Mouse (Mus musculus) kidney, adult 2 months (tissue): ENCODE data around the gene Lrit2. TPM values are rescaled to one million over a fixed set of nuclear protein-coding genes. Genes with fewer than 3 reads are reported as not detected.

Experiments used
- DNase-seq: peaks from one replicate; pipeline ENCODE4 v3.0.0; 2021
- H3K27ac ChIP-seq: fragments of 200-500 bp; 2 replicates; pipeline ENCODE4 v1.5.1; 2012; ENCODE audit warnings: low read depth, low read length, control low read depth, inconsistent platforms; ENCODE audit not compliant: insufficient read depth
- H3K27me3 ChIP-seq: fragments of 200-500 bp; replicated peaks from 2 replicates; pipeline ENCODE4 v1.6.1; 2012; ENCODE audit warnings: mild to moderate bottlenecking, moderate library complexity, low read length, inconsistent platforms; ENCODE audit not compliant: control insufficient read depth, insufficient read depth
- H3K36me3 ChIP-seq: fragments of 200-500 bp; 2 replicates; pipeline ENCODE4 v1.6.1; 2012; ENCODE audit warnings: mild to moderate bottlenecking, moderate library complexity, low read length, inconsistent platforms; ENCODE audit not compliant: control insufficient read depth, insufficient read depth
- H3K4me1 ChIP-seq: fragments of 200-500 bp; 2 replicates; pipeline ENCODE4 v1.6.1; 2011; ENCODE audit warnings: low read length; ENCODE audit not compliant: control insufficient read depth, insufficient read depth
- H3K4me3 ChIP-seq: fragments of 200-500 bp; 2 replicates; pipeline ENCODE4 v1.5.1; 2011; ENCODE audit warnings: mild to moderate bottlenecking, low read depth, low read length, control low read depth; ENCODE audit not compliant: insufficient read depth
- CTCF ChIP-seq: fragments of 200-500 bp; conservative IDR thresholded peaks from 2 replicates; pipeline ENCODE4 v1.5.1; 2011; ENCODE audit warnings: low read depth, mild to moderate bottlenecking, control low read depth, low read length, moderate library complexity, mixed read lengths; ENCODE audit not compliant: insufficient read depth, insufficient read length
- POLR2A ChIP-seq: fragments of 200-500 bp; IDR thresholded peaks from one replicate; pipeline ENCODE4 v1.6.1; 2011; ENCODE audit warnings: low read depth, low read length, control low read depth
- WGBS: fragments of 180-500 bp; shearing (Covaris S2); methylation state at CpG from one replicate; pipeline ENCODE4 v1.1.7; 2018; 5-methylcytosine and 5-hydroxymethylcytosine counted together
- polyA plus RNA-seq: library from polyadenylated mRNA; depleted of rRNA; stranded (reverse); fragments of >200 nt; gene quantifications from 2 replicates; pipeline ENCODE4 v1.2.3, GENCODE M21; 2012

Gene Lrit2
- polyA plus RNA-seq, 1 experiment = 0.03 TPM

DNA sequence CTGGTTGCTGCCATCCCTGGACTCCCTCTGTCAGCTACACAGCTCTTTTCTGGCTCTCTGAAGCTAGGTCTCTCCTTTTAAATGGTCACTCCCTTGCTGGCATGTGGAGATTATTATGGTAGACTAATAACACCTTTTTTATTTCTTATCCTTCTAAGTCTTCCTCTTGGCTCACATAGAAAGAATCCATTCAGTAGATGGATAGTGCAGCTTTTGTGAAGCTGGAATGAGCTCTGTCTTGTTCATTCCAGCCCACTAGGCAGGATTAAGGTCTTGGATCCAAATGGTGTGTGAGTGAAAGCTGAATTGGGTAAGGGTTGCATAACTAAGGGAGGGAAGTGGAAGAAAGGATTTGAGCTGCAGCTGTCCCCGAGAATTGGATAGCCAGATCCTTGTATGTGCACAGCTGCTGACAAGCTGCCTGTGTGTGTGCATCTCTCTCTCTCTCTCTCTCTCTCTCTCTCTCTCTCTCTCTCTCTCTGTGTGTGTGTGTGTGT, 18.8 kb upstream of the Lrit2 start, which contains the start of gene Rgr:
Gene Rgr, minus strand, starts transcription at position 51 of the 497 bp plus-strand sequence.
- 76% methylated on average over 1 of the region's 1 CpGs for WGBS
- DNase-seq = no peak
- H3K27me3 ChIP-seq = no peaks in the 10 kb centered on the region
- no peak for TF ChIP-seq CTCF
- no peak for TF ChIP-seq POLR2A
- H3K4me3 ChIP-seq = no peak within 1 kb of the TSS
- H3K27ac ChIP-seq = no peak within 1 kb of the TSS
- no peaks in the 10 kb centered on the region for H3K36me3 ChIP-seq
- no peaks in the 10 kb centered on the region for H3K4me1 ChIP-seq

DNA sequence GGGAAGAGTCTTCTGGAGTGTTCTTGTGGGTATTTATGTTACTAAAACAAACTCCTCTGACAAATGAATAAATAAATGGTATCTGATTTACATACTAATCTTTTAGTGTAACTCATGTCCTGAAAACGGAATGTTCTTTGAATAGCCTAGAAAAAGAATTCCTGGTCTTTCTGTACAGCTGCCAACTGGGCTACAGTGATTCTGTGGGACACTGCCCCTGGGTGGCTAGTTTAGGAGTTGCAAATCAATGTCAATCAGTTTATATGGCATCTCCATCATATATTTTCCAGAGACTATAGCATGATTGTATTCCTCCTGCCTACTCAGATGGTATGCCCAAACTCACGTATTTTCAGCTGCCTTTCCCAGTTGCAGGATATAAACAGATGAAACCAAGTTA, 2.9 kb upstream of the Lrit2 start:
- no peaks in the 10 kb centered on the region for H3K27me3 ChIP-seq
- no peak for DNase-seq
- H3K4me1 ChIP-seq = no peaks in the 10 kb centered on the region
- no peak overlapping the region for H3K27ac ChIP-seq
- WGBS = 58% methylated on average over 2 of the region's 2 CpGs
- H3K4me3 ChIP-seq = no peak overlapping the region
- TF ChIP-seq POLR2A = no peak
- no peak for TF ChIP-seq CTCF
- H3K36me3 ChIP-seq = no peaks in the 10 kb centered on the region

DNA sequence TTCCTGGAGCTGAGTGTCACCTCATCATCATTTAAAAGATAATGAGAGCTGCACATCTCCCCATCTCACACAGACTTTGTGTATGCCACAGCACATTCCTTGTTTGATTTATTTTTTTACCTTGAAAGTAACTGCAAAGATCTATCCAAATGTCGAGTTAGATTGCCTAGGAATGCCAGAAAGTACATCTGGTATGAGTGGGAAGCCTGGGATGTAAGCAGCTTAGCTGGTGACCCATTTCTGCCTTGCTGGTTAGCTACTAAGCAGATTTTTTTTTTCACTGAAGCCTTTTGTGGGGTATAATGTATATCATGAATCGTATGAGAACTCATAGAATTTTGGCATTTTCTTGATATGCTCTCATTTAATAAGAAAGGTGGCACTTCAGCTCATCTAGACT, 1.1 kb upstream of the Lrit2 start:
- DNase-seq = no peak
- WGBS = 49% methylated on average over 2 of the region's 2 CpGs
- no peak for TF ChIP-seq POLR2A
- TF ChIP-seq CTCF = no peak
- Histone ChIP-seq H3K27me3 (no peaks in the 10 kb centered on the region), H3K36me3 (no peaks in the 10 kb centered on the region), H3K27ac (no peak overlapping the region), H3K4me1 (no peaks in the 10 kb centered on the region), H3K4me3 (no peak overlapping the region)

DNA sequence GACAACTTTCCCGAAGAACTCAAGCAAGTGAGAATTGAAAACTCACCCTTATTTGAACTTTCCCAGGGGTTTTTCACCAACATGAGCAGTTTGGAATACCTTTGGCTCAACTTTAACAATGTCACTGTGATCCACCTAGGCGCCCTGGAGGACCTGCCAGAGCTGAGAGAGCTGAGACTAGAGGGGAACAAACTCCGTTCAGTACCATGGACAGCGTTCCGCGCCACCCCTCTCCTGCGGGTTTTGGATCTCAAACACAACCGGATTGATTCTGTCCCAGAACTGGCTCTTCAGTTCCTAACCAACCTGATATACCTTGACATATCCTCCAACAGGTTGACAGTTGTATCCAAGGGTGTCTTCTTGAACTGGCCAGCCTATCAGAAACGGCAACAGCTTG, 787 bp downstream of the Lrit2 start:
- no peaks in the 10 kb centered on the region for H3K27me3 ChIP-seq
- peak; percentile 46 for DNase-seq
- H3K4me3 ChIP-seq = no peak overlapping the region
- 16% methylated on average over 9 of the region's 9 CpGs for WGBS
- H3K27ac ChIP-seq = no peak overlapping the region
- TF ChIP-seq CTCF (no peak), POLR2A (no peak)
- no peaks in the 10 kb centered on the region for H3K36me3 ChIP-seq
- H3K4me1 ChIP-seq = no peaks in the 10 kb centered on the region

DNA sequence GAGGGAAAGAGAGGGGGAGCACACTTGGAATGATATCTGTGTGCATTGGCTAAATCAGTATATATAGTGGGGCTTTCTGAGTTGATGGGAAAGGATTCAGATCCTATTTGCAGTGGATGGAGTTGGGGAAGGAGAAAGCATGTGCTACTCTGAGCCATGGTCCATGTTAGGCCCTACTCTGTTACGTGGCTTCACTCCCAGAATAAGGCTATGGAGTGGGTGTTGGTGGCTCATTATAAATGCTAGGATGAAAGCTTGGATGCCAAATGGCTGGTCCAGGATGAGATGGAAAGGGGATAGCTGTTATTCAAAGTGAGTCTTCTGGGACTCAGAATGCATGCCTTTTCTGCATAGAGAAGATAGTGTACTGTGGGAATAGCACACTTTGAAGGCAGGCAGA, 13.0 kb downstream of the Lrit2 start:
- Histone ChIP-seq H3K27ac (no peak overlapping the region), H3K4me1 (no peaks in the 10 kb centered on the region), H3K36me3 (no peaks in the 10 kb centered on the region), H3K27me3 (no peaks in the 10 kb centered on the region), H3K4me3 (no peak overlapping the region)
- WGBS = 89% methylated on average over 1 of the region's 1 CpGs
- TF ChIP-seq CTCF (no peak), POLR2A (no peak)
- no peak for DNase-seq

DNA sequence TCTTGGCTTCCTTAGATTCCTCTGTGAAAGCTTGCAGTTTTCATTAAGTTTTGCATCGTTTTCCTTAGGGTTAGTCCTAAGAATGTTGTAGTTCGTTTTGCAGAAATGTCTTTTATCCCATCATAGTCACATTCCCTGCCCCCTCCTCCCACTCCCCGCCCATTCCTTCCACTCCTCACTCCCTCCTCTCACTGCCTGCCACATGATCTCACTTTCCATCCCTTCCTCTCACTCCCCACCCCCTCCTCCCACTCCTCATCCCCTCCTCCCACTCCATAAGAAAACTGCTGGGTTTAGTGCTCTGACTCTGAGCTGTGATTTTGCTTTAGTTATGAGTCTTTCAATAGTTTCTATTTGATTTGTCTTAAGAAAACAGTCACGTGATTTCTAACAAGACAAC, 16.0 kb downstream of the Lrit2 start:
- H3K27ac ChIP-seq = no peak overlapping the region
- no peak for DNase-seq
- no peak overlapping the region for H3K4me3 ChIP-seq
- TF ChIP-seq POLR2A (no peak), CTCF (no peak)
- no peaks in the 10 kb centered on the region for H3K27me3 ChIP-seq
- no peaks in the 10 kb centered on the region for H3K36me3 ChIP-seq
- 11% methylated on average over 4 of the region's 4 CpGs for WGBS
- no peaks in the 10 kb centered on the region for H3K4me1 ChIP-seq

DNA sequence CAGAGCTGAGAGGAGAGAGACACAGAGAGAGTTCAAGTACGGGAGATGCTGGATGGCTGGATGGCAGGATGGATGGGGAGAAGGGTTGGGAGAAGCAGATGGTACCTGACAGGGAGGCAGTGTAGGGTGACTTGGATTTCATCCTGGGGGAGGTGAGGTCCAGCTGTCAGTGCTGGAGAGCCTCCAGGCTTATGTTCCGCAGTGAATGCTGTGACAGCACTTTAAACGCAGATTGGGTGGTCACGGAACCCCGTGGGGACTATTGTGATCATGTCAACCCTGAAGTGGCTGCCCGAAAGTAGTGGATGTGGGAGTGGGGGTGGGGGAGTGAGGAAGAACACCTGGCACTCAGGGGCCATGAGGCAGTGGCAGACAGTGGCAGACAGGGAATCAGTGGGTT, 26.7 kb downstream of the Lrit2 start:
- H3K36me3 ChIP-seq = no peaks in the 10 kb centered on the region
- DNase-seq = no peak
- H3K4me3 ChIP-seq = no peak overlapping the region
- no peaks in the 10 kb centered on the region for H3K4me1 ChIP-seq
- WGBS = 38% methylated on average over 6 of the region's 6 CpGs
- H3K27ac ChIP-seq = no peak overlapping the region
- H3K27me3 ChIP-seq = no peaks in the 10 kb centered on the region
- TF ChIP-seq CTCF (no peak), POLR2A (no peak)

DNA sequence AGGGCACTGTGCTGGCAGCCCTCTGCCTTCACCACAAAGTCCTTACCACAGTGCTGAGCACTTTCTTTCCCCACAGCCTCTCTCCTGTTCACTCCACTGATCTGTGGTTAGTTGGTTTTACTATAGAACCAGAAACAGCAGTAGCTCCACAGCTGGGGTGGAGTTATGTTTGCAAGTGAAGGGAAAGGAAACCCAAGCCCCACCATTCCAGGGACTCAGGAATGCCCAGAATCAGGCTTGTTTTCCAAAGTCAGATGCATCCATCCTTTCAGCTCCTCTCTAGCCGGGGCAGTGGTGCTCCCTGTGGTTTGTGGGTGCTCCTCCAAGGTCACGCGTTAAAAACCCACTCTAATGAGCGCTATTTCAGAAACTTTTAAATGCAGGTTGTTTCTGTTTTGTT, 27.8 kb downstream of the Lrit2 start:
- Histone ChIP-seq H3K36me3 (no peaks in the 10 kb centered on the region), H3K4me1 (no peaks in the 10 kb centered on the region), H3K4me3 (no peak overlapping the region), H3K27ac (no peak overlapping the region), H3K27me3 (no peaks in the 10 kb centered on the region)
- 76% methylated on average over 4 of the region's 4 CpGs for WGBS
- DNase-seq = no peak
- TF ChIP-seq POLR2A (no peak), CTCF (no peak)
